Mouse (Mus musculus) embryonic facial prominence, embryonic 11.5 days (tissue): Measurements from ENCODE around the gene Pold1. TPM values are rescaled to one million over a fixed set of nuclear protein-coding genes. Genes with fewer than 3 reads are reported as not detected.

ENCODE experiments used
- ATAC-seq: fragments of 200-750 bp; cut with Nextera tagmentation; replicated peaks from 2 replicates; pipeline ENCODE4 v1.8.0; 2017; ENCODE audit warnings: low read depth; ENCODE audit not compliant: insufficient number of reproducible peaks, low FRiP score, low TSS enrichment
- DNase-seq: peaks from one replicate; pipeline ENCODE4 v3.0.0-alpha.2; 2015; ENCODE audit warnings: low spot score
- H3K27ac ChIP-seq: fragments of 300-500 bp; sonication (generic); replicated peaks from 2 replicates; pipeline ENCODE4 v1.5.1; 2014; ENCODE audit warnings: mild to moderate bottlenecking, low read depth, low read length, control low read depth
- H3K27me3 ChIP-seq: fragments of 300-500 bp; sonication (generic); 2 replicates; pipeline ENCODE4 v1.6.1; 2014; ENCODE audit warnings: mild to moderate bottlenecking, low read length, moderate library complexity, mixed read lengths; ENCODE audit not compliant: control insufficient read depth, insufficient read depth
- H3K36me3 ChIP-seq: fragments of 300-500 bp; sonication (generic); replicated peaks from 2 replicates; pipeline ENCODE4 v1.6.1; 2014; ENCODE audit warnings: low read depth, mild to moderate bottlenecking, low read length, moderate library complexity, mixed read lengths; ENCODE audit not compliant: control insufficient read depth, insufficient read depth
- H3K4me1 ChIP-seq: fragments of 300-500 bp; sonication (generic); 2 replicates; pipeline ENCODE4 v1.6.1; 2014; ENCODE audit warnings: low read length, mixed read lengths; ENCODE audit not compliant: control insufficient read depth, insufficient read depth
- H3K4me2 ChIP-seq: fragments of 300-500 bp; sonication (generic); 2 replicates; pipeline ENCODE4 v1.6.1; 2014; ENCODE audit warnings: low read depth, mild to moderate bottlenecking, control low read depth, low read length, moderate library complexity
- H3K4me3 ChIP-seq: fragments of 300-500 bp; sonication (generic); 2 replicates; pipeline ENCODE4 v1.5.1; 2014; ENCODE audit warnings: low read depth, low read length, control low read depth
- H3K9ac ChIP-seq: fragments of 300-500 bp; sonication (generic); replicated peaks from 2 replicates; pipeline ENCODE4 v1.6.1; 2014; ENCODE audit warnings: mild to moderate bottlenecking, control low read depth, low read length
- H3K9me3 ChIP-seq: fragments of 300-500 bp; sonication (generic); replicated peaks from 2 replicates; pipeline ENCODE4 v1.6.1; 2016; ENCODE audit warnings: mild to moderate bottlenecking, low read length, inconsistent platforms, mixed read lengths; ENCODE audit not compliant: control insufficient read depth
- WGBS: fragments of 180-500 bp; shearing (Covaris S2); extraction: QIAGEN DNeasy Blood & Tissue Kit; methylation state at CpG from one replicate; pipeline ENCODE4 v1.1.7; 2014; 5-methylcytosine and 5-hydroxymethylcytosine counted together
- polyA plus RNA-seq: library from polyadenylated mRNA; unstranded; fragments of >200 nt; fragmentation: Nextera tagmentation; extraction: Ambion mirVana; gene quantifications from 2 replicates; pipeline ENCODE4 v1.2.1, GENCODE M21; 2014

Gene Pold1
- polyA plus RNA-seq, 1 experiment from 2014 or later = 56.3 TPM

DNA sequence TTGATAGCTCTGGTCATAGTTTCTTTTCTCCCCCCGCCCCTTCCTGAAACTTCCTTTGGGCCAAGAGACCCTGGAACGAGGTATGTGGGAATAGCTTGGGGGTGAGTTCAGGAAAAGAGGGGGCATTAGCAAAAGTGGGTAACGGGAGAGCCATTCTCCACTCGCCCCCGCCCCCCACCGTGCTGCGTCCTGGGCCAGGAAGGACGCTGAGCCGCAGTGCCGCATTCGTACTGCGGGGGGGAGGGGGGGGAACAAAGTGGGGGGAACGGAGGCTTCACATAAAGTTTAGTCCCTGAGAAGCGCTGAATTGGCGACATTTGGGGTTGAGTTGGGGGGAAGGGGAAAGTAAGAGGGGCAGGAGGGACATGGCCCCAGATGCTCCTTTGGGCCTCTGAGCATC lies 44.4 kb upstream of the Pold1 start:
- Histone ChIP-seq H3K4me1 (peaks cover 4% of the 10 kb centered on the region), H3K9me3 (no peaks in the 10 kb centered on the region), H3K27me3 (peaks cover 30% of the 10 kb centered on the region), H3K36me3 (no peaks in the 10 kb centered on the region), H3K27ac (no peak overlapping the region), H3K9ac (no peak overlapping the region), H3K4me3 (no peak overlapping the region), H3K4me2 (no peak overlapping the region)
- ATAC-seq (no peak), DNase-seq (no peak)
- 3% methylated on average over 9 of the region's 15 CpGs for WGBS

DNA sequence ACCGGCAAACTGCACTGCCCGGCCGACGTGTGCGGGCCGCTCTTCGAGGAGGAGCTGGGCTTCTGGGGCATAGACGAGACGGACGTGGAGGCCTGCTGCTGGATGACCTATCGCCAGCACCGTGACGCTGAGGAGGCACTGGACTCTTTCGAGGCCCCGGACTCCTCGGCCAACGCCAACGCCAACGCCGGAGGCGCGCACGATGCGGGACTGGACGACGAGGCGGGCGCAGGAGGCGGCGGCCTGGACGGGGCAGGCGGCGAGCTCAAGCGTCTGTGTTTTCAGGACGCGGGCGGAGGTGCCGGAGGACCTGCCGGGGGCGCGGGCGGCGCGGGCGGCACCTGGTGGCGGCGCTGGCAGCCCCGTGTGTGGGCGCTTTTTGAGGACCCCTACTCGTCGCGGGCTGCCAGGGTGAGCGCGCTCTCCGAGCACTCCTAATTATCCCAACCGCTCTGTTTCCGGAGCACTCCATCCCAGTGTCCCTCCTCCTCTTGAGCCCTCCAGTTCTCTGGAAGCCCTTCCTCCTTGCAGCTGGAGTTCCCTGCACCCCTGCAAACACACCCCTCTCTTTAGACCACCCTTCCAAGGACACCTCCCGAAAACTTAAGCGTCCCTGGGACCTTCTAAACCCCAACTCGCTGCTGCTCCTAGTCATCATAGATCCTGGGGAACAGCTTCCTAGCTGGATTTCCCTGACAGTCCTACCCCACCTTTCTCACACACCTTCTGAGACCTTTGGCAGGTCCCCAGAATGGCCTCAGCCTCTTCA lies 42.9 kb upstream of the Pold1 start:
- Histone ChIP-seq H3K36me3 (no peaks in the 10 kb centered on the region), H3K9me3 (no peaks in the 10 kb centered on the region), H3K4me3 (peak overlapping the region; percentile 52), H3K4me1 (peaks cover 4% of the 10 kb centered on the region), H3K9ac (peak overlapping the region; percentile 43), H3K4me2 (peak overlapping the region; percentile 100), H3K27me3 (peaks cover 43% of the 10 kb centered on the region), H3K27ac (no peak overlapping the region)
- no peak for DNase-seq
- WGBS = under 1% methylated on average over 58 of the region's 60 CpGs
- ATAC-seq = no peak

DNA sequence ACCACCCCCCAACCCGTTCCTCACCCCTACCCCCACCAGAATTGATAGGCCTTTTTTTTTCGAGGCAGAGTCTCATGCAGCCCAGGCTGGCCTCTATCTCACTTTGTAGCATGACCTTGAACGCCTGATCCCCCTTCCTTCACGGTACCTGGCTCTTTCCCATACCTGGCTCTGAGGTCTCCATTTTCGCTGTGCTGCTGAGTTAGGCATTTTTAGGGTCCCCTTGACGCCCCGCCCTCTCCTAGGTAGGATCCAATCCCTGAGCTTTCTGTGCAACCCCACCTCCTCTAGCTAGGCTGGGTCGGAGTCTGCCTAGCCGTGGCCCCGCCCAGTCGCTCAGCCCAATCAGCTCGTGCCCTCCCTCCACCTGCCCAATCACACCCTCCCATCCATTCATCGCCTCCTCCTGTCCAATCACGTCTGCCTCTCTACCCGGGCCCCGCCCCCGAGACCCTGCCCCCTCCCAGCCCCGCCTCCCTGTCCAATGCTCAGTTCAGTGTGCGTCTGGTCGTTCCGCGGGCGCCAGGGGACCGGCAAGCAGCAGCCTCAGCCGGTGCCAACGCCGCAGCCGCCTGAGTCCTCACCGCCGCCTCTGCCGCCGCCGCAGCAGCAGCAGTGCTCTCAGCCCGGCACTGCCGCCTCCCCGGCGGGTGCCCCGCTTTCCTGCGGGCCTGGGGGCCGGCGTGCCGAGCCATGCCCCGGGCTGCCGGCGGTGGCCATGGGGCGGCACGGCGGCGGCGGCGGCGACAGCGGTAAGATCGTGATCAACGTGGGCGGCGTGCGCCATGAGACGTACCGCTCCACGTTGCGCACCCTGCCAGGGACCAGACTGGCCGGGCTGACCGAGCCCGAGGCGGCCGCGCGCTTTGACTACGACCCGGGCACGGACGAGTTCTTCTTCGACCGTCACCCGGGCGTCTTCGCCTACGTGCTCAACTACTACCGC lies 42.0 kb upstream of the Pold1 start, which contains the start of gene Kcnc3:
TSS of gene Kcnc3 (plus strand) at position 263 of the 946 bp plus-strand sequence.
- peaks cover 4% of the 10 kb centered on the region for H3K4me1 ChIP-seq
- peak within 1 kb of the TSS; percentile 43 for H3K9ac ChIP-seq
- H3K27ac ChIP-seq = no peak within 1 kb of the TSS
- H3K9me3 ChIP-seq = no peaks in the 10 kb centered on the region
- peaks cover 45% of the 10 kb centered on the region for H3K27me3 ChIP-seq
- peak; percentile 95 for DNase-seq
- peak within 1 kb of the TSS; percentile 52 for H3K4me3 ChIP-seq
- H3K4me2 ChIP-seq = peak within 1 kb of the TSS; percentile 100
- H3K36me3 ChIP-seq = no peaks in the 10 kb centered on the region
- WGBS = under 1% methylated on average over 75 of the region's 80 CpGs
- ATAC-seq = peak; percentile 86

DNA sequence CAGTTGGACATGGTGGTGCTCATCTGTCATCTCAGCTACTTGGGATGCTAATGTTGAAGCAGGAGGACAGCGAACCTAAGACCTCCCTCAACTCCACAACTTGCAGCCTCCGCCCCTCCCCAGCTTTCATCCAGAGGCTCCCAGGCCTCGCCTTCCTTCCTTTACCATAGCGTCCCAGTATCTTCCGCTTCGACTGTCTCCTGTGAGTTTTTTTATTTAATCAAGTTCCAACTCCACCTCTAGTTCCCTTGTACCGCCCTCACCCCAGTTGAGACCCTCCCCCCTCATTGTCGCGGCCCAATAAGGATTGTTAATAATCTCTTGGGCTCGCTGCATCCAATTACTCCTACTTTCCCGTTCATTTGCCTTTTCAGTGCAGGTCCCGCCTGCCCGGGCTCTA lies 41.3 kb upstream of the Pold1 start:
- Histone ChIP-seq H3K9ac (no peak overlapping the region), H3K27me3 (peaks cover 46% of the 10 kb centered on the region)
- no peak for DNase-seq

DNA sequence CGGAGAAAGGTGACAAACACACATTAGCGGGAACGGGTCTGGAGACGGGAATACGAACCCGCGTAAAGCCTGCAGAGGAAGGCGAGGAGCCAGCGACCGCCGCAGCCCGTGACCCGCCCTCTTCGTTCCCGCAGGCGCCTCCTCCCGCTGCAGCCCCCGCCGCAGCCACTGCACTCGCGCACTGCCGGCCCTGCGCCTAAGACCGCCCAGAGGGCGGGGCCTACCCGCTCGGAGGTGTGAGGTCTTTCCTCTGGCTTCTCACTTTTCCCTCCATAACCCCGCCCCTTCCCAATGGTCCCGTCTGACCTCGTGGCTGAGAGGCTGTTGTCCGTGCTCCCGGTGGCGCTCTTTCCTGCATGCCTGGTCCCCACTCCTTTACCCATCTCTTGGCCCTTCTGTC lies 40.5 kb upstream of the Pold1 start:
- DNase-seq (peak; percentile 89), ATAC-seq (0 out of 2 replicates have a peak, but pooled peaks have one; percentile 19)
- H3K4me1 ChIP-seq = peaks cover 4% of the 10 kb centered on the region
- peak overlapping the region; percentile 31 for H3K4me3 ChIP-seq
- no peaks in the 10 kb centered on the region for H3K9me3 ChIP-seq
- no peak overlapping the region; the same call in 1 of the 2 replicates for H3K9ac ChIP-seq
- H3K27ac ChIP-seq = no peak overlapping the region
- no peaks in the 10 kb centered on the region for H3K36me3 ChIP-seq
- peaks cover 46% of the 10 kb centered on the region for H3K27me3 ChIP-seq
- WGBS = 0% methylated on average over 33 of the region's 33 CpGs
- peak overlapping the region; percentile 62 for H3K4me2 ChIP-seq

More for the DNA sequence above, 41.3 kb upstream of the Pold1 start:
- Histone ChIP-seq H3K27ac (no peak overlapping the region), H3K36me3 (no peaks in the 10 kb centered on the region), H3K4me2 (peak overlapping the region; percentile 62), H3K4me3 (peak overlapping the region; percentile 20), H3K4me1 (peaks cover 4% of the 10 kb centered on the region), H3K9me3 (no peaks in the 10 kb centered on the region)
- no peak for ATAC-seq
- WGBS = 2% methylated on average over 13 of the region's 13 CpGs

DNA sequence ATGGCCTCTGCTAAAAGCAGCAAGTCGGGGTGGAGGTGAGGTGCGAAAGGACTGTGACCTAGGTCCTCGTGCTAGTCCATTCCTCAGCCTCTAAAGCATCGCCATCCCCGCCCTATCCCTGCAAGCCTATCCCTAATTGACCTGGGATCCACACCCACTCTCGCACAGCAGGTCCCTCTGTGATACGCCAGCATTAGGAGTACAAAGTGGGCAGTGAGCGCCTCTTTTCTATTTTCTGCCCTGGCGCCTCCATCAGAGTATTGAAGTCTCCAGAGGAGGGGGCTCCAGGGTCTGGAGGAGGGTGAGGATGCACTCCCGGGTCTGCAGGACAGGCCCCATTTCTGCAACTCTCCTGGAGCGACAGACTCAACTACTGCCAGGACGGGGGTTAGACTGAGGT lies 39.7 kb upstream of the Pold1 start:
- Histone ChIP-seq H3K27ac (no peak overlapping the region), H3K27me3 (peaks cover 43% of the 10 kb centered on the region), H3K4me1 (peaks cover 4% of the 10 kb centered on the region), H3K9ac (peak overlapping the region; percentile 35), H3K36me3 (no peaks in the 10 kb centered on the region), H3K4me3 (peak overlapping the region; percentile 31; the same call in 1 of the 2 replicates), H3K4me2 (peak overlapping the region; percentile 62), H3K9me3 (no peaks in the 10 kb centered on the region)
- ATAC-seq = no peak
- no peak for DNase-seq
- 8% methylated on average over 12 of the region's 12 CpGs for WGBS

DNA sequence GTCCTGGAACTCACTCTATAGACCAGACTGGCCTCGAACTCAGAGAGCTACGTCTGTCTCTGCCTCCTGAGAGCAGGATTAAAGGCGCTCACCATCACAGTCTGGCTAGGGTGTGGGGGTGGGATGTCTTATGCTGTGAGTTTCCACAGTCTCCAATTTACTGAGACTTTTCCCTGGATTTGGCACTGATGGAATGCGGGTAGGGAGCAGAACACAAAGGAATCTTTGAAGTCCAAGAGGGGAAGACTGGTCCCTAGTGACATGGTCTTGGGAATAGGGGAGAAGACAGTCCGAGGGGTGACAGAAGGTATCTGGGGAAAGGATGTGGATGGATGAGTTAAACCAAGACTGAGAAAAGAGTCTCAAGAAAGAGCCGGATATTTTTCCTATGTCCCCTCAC lies 39.0 kb upstream of the Pold1 start:
- ATAC-seq = no peak
- no peaks in the 10 kb centered on the region for H3K9me3 ChIP-seq
- H3K9ac ChIP-seq = no peak overlapping the region
- H3K27ac ChIP-seq = no peak overlapping the region
- peaks cover 4% of the 10 kb centered on the region for H3K4me1 ChIP-seq
- 34% methylated on average over 6 of the region's 6 CpGs for WGBS
- DNase-seq = no peak
- H3K36me3 ChIP-seq = no peaks in the 10 kb centered on the region
- no peak overlapping the region for H3K4me3 ChIP-seq
- H3K4me2 ChIP-seq = no peak overlapping the region; the same call in 1 of the 2 replicates
- peaks cover 37% of the 10 kb centered on the region for H3K27me3 ChIP-seq
